Mouse (Mus musculus): ENCODE measurements around the gene Zfp367.

Zfp367 gene

DNA sequence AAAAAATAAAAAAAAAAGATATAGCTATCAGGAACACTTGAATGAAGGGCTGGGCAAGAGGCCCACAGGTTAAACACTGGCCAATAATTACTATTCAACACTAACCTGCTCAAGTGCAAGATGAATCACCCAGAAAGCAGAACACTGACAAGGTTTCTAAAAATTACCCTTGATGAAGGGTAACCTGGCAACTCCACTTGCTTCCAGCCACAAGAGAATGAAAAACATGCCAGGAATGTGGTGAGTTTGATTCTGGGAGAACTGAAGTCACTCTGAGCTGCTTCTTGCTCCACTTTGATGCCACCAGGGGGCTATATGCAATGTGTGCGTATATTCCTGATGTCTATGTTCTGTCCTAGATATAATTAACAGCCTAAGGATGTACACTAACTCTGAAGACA, 2.2 kb upstream of the Zfp367 start:
- DNase-seq (ENCODE audit: low read depth in 2 of 2, low spot score in 2 of 2): no peak

DNA sequence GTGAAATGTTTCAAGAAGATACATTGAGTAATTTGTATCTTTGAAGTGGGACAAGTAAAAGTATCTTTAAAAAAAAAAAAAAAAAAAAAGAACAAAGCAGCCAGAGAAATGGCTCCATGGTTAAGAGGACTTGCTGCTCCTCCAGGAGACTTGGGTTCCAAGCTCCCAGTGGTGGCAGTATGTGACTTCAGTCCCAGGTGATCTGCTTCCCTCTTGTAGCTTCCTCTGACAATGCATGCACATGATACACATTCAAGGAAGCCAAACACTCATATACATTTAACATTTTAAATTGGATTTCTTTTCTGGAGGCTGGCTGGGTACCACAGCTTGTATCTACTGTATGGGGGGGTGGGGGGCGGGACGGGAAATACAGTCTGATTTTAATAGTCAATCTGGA, 1.6 kb upstream of the Zfp367 start:
- no peak for DNase-seq (ENCODE audit: low read depth in 2 of 2, low spot score in 2 of 2)

DNA sequence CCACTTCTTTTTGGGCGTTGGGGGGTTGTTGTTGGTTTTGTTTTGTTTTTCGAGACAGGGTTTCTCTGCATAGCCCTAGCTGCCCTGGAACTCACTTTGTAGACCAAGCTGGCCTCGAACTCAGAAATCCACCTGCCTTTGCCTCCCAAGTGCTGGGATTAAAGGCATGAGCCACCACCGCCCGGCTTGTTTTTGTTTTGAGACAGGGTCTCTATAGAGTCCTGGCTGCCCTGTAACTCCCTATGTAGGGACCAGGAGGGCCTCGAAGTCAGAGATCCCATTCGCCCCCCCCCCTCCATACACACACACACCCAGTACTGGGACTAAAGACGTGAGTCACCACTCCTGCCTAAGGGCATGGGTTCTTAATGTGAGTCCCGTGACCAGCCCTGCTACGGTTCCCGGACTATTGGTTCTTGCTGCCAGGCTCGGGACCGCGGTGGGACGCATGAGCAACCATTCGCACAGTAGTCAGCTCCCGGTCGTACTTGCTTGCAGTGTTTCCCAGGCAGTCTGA, 807 bp upstream of the Zfp367 start:
- peak; percentile 6 to 16 for DNase-seq (ENCODE audit: low read depth in 2 of 2, low spot score in 2 of 2)

DNA sequence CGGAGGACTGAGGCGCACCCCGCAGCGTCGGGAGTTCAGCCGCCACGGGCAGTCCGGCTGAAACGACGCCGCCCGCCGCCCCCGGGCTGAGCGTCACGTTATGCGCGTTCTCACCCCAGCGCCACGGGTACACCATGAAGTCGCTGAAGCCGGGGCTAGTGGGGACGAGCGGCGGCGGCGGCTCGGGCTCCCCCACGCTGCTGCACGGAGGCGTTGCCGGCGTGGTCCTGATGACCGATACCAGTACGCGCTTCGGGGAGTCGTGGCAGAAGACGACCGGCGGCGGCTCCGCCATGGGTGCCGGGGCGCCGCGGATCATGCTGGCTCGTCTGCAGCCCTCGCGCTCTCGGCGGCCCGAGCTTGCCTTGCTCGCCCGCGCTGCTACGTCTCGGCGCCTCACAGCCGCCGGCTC, 325 bp downstream of the Zfp367 start:
- peak in 1 of 2 experiments; percentile 31 for DNase-seq (ENCODE audit: low read depth in 2 of 2, low spot score in 2 of 2)

DNA sequence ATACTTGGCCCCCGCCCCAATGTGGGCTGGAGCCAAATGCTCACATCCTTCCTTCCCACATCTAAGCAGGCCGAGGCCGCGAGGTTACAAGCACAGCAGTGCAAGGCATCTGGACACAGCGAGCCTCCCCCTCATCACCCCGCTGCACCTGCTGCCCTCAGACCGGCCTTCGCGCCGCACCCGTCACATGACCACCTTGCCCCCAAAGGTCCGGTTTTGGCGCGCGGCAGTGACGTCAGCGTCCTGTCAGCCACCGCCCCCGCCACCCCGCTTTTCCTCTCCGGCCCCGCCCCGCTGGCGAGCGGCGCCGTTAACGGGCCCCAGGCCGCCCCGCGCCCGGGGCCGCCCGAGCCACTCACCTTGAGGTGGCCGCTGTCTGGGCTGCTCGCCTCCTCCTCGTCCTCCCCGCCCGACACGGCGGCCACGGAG, 747 bp downstream of the Zfp367 start:
- DNase-seq (ENCODE audit: low read depth in 2 of 2, low spot score in 2 of 2): peak; percentile 49 to 55

DNA sequence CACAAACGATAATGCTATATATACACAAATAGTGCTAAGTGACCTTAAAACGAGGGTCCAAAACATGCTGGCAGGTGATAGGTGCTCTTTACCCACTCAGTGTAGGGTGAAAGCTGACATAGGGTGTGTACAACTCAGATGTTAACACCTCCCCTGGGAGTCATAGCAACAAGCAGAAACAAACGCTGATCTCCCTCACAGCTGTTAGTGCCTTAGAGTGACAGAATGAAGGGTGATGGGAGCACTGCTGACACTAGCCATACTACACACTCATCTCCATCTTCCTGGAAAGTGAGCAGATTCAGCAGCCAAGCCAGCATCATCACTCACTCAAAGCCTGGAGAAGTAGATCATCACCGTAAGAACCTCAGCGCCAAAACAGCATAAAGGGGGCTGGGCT, 2.9 kb downstream of the Zfp367 start:
- DNase-seq (ENCODE audit: low read depth in 2 of 2, low spot score in 2 of 2): no peak

DNA sequence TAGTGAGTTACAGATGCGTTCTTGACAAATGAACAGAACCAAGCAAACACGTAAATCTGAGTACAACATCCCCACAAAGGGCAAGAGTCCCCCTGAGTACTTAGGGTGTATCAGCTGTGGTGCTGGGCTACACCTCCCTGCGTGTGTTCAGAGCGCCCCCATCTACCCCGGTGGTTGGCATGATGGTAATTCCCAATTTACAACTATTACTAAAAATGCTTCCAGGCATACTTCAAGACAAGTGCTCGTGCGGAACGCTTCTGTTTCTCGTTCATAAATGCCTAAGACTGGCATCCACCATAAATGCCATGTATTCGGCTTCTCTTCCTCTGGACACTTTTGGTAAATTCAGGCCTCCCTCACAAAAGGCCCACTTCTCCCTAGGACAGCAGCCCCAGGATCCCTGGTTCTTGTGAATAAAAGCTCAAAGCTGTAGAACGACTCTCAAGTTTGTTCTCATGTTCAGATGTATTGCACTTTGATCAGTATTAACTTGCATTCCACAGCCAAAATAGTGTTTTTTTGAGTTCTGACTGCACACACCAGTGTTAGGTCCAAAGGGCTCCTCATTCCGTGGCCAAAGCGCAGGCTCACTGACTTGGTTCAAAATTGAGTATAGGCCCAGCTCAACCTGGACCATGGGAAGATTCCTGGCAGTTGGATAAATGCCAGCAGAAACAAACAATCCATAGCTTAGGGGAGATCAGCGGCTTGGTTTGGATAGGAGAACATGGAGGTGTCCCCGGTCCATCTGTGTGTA, 23.2 kb downstream of the Zfp367 start:
- DNase-seq (ENCODE audit: low read depth in 2 of 2, low spot score in 2 of 2): peak; percentile 27 to 40

DNA sequence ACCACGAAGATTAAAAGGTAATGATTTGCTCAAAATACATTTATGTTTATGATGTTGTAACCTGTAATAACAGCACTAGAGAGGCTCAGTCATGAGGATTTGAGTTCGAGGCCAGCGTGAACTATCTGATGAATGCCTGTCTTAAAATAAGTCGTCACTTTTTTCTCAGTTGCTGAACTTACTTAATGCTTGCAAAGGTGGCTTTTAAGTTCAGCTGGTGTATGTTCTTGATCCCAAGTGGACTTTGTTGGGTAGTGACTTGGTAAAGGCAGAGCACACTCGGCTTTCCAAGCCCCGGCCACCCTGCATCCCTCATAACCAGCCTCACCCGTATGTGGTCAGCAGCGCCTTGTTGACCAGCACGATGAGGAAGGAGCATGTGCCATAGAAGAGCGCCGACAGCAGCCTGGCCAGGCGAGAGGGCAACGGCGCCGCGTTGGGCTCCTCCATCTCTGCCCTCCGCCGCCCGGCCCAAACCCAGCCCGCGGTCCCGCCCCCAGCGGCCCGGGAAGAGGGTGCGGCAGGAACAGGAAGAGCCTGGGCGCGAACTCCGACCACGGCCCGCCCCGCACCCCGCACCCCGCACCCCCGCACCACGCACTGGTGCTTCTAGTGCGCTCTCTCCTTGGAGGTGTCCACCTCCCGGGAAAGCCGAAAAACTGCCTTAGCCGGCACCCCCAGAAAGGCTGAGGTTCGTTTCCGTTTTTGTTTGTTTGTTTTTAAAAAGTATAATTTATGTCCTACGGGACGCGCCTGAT, 24.0 kb downstream of the Zfp367 start, which contains the start of gene Slc35d2:
Gene Slc35d2, minus strand, starts transcription at position 511 of the 758 bp plus-strand sequence.
- DNase-seq (ENCODE audit: low read depth in 2 of 2, low spot score in 2 of 2): peak; percentile 36 to 52

DNA sequence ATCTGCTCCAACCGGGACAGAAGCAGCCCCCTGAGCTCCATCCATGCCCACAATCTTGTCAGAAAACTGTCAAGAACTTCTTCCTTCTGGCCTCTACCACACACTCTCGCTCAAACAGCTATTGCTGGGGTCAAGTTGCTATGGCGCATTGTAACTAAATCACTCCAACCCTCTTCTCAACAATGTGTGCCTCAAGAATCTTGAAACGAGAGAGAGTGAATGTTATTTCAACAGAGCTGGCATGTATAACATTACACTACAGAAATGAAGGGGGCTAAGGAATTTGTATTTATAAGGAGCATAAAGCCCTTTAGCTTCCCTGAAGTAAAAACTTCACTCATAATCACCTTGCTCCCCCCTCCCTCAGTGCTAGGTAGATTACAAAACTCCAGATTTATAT, 26.7 kb downstream of the Zfp367 start:
- DNase-seq (ENCODE audit: low read depth in 2 of 2, low spot score in 2 of 2): no peak

DNA sequence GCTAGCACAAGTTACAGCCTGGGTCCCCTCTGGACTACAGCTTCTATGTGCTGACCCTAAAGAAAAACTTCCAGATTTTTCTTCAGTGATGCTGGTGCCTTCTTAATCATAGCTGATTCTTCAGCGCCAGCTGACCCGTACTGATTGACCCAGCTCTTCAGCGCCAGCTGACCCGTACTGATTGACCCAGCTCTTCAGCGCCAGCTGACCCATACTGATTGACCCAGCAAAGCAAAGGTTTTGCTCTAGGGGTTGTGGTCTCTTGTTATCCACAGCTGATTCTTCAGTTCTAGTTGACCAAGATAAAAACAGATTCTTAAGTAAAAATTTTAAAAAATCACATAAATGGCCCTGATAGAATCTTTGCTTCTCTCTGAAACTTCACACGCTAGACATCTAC, 28.1 kb downstream of the Zfp367 start:
- no peak for DNase-seq (ENCODE audit: low read depth in 2 of 2, low spot score in 2 of 2)

DNA sequence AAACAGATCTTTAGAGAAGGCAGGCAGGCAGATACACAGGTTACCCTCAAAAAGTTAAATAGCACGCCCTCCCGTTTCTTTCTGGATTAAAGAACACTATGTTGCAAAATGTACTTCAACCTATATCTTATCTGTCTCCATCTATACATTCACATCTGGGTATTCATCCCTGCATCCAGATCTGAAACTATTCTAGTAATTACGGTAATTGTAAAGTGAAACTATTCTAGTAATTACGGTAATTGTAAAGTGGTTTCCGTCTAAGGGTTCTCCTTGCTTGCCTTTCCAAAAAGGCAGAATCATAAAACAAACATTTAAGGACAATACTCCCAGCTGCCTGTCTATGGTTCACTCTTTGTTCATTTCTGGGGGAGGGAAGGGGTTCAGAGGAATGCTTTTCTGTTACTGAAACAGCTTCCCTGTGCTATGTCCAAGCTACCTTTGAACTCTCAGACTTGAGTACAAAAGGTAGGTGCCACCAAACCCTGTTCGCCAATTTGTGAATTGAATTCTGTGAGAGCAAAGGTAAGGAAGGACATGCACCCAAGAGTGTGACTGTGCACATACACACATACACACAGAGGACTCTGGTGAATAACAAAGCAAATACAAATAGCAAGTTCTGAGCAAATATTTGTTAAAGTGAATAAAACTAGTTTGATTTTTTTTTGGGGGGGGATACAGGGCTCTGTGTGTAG, 29.4 kb downstream of the Zfp367 start:
- no peak for DNase-seq (ENCODE audit: low read depth in 2 of 2, low spot score in 2 of 2)

DNA sequence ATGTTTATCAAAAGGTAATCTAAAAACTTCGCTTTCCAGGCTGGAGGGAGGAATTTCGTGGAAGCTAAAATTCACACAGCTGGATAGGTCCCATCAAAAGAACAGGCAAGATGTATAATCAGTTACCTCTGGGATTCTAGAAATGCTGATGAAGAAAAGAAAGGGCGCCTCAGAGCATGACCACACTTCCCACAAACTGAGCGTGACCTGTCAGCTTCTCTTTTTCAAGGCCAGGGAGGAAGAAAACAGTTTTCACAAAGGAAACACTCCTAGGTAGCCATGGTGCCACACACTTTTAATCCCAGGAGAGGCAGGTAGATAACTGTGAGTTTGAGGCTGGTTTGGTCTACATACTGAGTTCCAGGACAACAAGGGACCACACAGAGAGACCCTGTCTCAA, 32.2 kb downstream of the Zfp367 start:
- DNase-seq (ENCODE audit: low read depth in 2 of 2, low spot score in 2 of 2): no peak

DNA sequence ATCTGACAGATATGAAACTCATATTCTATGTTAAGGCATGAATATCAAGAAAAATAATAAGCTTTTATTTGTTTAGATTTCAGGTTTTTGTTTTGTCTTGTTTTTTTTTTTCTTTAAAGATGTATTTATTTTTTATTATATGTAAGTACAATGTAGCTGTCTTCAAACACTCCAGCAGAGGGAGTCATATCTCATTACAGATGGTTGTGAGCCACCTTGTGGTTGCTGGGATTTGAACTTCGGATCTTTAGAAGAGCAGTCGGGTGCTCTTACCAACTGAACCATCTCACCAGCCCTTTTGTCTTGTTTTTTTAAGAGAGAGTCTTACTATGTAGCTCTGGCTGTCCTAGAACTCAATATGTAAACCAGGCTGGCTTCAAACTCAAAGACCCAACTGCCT, 35.6 kb downstream of the Zfp367 start:
- no peak for DNase-seq (ENCODE audit: low read depth in 2 of 2, low spot score in 2 of 2)

DNA sequence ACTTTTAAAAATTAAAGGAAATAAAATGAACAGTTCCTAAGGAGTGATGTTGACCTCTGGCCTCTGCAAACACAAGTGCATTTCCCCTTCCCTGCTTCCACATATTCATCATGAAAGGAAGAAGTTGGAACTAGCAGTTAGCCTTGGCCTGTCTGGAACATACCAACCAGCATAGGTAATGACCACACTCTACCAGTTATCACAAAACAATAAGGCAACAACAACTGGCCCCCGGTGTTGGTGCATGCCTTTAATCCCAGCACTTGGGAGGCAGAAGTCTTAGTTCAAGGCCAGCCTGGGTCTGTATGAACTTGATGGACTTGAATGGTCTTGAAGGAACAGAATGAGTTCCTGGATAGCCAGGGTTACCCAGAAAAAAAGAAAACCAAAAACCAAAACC, 42.6 kb downstream of the Zfp367 start:
- no peak for DNase-seq (ENCODE audit: low read depth in 2 of 2, low spot score in 2 of 2)

DNA sequence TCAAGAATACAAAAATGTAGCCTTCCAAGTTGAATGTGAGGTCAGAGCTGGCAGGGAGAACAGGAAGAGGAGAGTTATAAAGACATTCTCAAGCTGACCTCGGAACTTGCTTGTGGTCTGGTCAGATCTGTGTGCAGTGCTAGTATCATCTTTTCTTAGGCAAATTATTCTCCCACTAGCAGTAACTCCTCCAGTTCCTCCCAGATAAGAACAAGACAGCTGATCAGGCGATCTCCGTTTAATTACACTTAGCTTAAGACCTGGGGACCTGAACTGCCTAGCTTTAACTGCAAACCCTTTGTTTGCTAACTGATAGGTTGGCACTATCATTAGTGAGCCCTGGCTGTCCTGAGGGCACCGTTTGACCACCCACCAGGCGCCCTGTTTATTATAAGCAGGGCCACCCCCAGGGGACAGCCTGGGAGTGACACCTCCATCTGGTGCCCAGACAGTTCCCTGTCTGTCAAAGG, 44.6 kb downstream of the Zfp367 start:
- DNase-seq (ENCODE audit: low read depth in 2 of 2, low spot score in 2 of 2): no peak

DNA sequence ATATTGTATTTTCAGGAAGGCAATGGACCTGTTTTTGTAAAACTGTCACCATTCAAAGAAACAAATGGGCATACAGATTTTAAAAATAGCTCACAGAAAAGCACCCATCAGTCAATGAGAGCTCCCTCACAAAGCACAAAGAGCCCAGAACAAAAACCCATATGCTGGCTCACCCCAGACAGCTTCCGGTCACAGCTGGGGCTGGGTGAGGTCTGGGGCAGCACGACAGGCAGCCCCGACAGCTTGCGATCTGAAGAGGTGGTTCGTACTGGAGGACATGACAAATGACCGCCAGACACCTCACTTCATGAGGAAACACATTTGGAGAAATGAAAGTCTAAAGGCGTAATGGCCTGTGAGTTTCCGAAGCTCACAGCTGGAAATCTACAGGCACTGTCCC, 45.5 kb downstream of the Zfp367 start:
- DNase-seq (ENCODE audit: low read depth in 2 of 2, low spot score in 2 of 2): no peak

DNA sequence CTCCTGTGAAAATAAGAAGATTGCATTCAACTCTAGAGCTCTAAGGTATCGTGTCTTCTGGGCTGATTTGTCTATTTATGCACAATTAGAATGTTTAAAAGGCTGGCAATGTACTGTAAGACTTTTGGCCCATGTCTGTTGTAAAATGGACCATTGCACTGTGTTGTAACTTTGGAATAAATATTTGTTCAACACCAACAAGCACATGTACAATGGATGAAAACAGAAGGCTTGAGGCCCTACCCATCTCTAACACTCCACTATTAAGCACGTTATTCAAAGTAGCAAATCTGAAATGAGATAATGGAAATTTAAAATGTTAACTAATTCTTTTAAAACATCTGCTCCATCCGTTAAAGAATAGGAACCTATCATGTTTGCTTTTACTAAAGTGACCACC, 45.9 kb downstream of the Zfp367 start:
- DNase-seq (ENCODE audit: low read depth in 2 of 2, low spot score in 2 of 2): no peak

DNA sequence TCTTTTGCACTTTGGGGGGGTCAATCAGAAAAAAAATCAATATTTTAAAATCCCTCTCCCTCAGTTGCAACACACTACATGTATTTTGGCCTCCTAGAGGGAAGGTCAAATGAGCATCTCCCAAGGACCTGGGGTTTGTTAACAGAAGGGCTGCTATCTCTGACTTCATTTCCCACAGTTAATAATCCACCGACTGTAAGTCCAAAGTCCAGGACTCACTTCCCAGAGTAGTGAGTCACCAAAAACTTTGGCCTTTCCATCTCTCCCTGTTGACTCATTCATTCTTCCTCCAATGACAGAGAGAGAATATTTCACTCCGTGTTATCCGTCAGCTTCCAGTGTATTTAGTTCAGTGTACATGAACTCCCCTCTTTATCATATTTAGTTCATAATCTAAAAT, 47.3 kb downstream of the Zfp367 start:
- DNase-seq (ENCODE audit: low read depth in 2 of 2, low spot score in 2 of 2): no peak

DNA sequence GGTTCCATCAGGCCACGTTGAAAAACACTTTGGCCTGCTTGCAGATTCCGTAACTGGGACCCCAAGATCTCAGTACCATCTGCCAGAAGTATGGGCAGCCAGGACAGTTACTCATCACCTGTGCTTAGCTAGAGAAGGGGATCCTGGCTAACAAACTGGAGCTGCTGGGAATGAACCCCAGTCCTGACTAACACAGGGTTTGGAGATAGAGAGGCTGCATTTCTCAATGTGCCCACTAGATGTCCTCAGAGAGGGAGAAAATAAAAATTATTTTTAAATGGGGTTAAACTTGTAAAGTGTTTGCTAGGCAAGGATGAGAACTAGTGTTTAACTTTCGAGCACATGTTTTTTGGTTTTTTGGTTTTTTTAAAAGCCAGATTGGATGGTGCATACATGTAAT, 52.8 kb downstream of the Zfp367 start:
- peak in 1 of 2 experiments; percentile 38 for DNase-seq (ENCODE audit: low read depth in 2 of 2, low spot score in 2 of 2)

DNA sequence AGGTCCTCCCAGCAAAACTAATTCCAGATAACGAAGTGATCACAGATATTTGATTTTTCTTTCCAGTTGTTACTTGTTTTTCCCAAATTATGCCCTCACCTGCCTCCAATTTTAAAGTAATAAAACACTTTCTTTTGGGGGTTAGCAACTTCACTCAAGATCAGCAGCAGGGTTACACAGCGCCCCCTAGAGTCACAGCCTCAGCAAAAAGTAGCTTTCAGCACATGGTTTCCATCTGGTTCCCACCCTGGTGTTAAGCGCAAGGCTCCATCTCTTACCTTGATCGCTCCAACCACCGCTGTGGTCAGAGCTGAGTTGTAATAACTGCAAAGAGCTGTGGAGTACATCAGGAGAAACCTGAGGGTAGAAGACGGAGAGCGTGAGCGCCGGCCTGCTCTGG, 54.0 kb downstream of the Zfp367 start:
- peak; percentile 11 to 37 for DNase-seq (ENCODE audit: low read depth in 2 of 2, low spot score in 2 of 2)

DNA sequence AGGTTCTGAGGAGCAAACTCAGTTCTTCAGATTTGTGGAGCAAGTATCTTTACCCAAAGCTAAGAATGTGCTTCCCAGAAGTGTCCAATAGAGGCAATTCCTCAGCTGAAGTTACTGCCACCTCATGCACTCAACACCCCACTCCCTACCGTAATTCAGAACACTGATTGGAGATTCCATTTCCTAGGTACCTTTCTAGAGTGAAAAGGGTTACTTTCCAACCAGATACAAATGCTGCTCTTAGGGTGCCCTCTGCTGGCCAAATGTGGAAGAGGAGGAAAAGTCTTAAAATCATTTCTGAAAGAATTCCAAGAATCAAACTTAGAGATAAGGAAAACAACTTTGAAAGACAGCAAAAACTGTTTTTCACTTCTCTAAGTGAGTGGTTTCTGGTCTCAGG, 59.7 kb downstream of the Zfp367 start:
- DNase-seq (ENCODE audit: low read depth in 2 of 2, low spot score in 2 of 2): peak; percentile 23 to 52

DNA sequence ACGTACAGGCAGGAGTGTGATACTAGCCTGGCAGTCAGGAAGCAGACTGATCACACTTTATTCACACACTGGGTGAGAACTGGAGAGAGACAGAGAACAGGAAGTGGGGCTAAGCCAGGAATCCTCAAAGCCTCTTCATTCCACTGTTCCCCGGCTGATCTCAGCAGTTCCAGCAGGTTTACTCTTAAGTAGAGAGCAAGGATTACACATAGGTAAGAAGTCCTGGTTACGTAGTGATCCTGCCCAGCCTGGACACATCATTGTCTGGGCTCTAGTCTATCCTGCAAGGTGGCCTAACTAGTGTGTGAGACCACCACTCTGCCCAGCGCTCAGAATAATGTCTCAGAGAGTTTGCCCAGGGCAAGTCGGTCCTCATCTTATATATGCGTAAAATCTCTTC, 60.2 kb downstream of the Zfp367 start:
- no peak for DNase-seq (ENCODE audit: low read depth in 2 of 2, low spot score in 2 of 2)
